Mouse (Mus musculus): ENCODE data around the gene Rbfox1.

Rbfox1 gene

GRCm38 (mm10) chr16:6485631-6486030, 600.5 kb downstream of the Rbfox1 start:
- DNase-seq = no peak

- peak in 1 of 2 experiments; percentile 20 for DNase-seq
Measured at GRCm38 (mm10) chr16:6502219-6502618, 617.1 kb downstream of the Rbfox1 start.

- DNase-seq = peak; percentile 17 to 51
Measured at GRCm38 (mm10) chr16:6503573-6504331, 618.6 kb downstream of the Rbfox1 start.

GRCm38 (mm10) chr16:6508924-6509323, 623.8 kb downstream of the Rbfox1 start:
- DNase-seq = no peak

GRCm38 (mm10) chr16:6519474-6519873, 634.3 kb downstream of the Rbfox1 start:
- DNase-seq = no peak

GRCm38 (mm10) chr16:6525507-6526170, 640.5 kb downstream of the Rbfox1 start:
- DNase-seq = no peak

GRCm38 (mm10) chr16:6531459-6531858, 646.3 kb downstream of the Rbfox1 start:
- DNase-seq = no peak

- DNase-seq = no peak
Measured at GRCm38 (mm10) chr16:6532077-6532995, 647.2 kb downstream of the Rbfox1 start.

- no peak for DNase-seq
Measured at GRCm38 (mm10) chr16:6555776-6556175, 670.6 kb downstream of the Rbfox1 start.

- no peak for DNase-seq
Measured at GRCm38 (mm10) chr16:6557726-6558125, 672.6 kb downstream of the Rbfox1 start.

- DNase-seq = no peak
Measured at GRCm38 (mm10) chr16:6584700-6585099, 699.5 kb downstream of the Rbfox1 start.

GRCm38 (mm10) chr16:6585204-6585603, 700.0 kb downstream of the Rbfox1 start:
- DNase-seq = no peak

- no peak for DNase-seq
Measured at GRCm38 (mm10) chr16:6616526-6616925, 731.4 kb downstream of the Rbfox1 start.

- no peak for DNase-seq
Measured at GRCm38 (mm10) chr16:6640330-6640729, 755.2 kb downstream of the Rbfox1 start.

- DNase-seq = no peak
Measured at GRCm38 (mm10) chr16:6646941-6647340, 761.8 kb downstream of the Rbfox1 start.

GRCm38 (mm10) chr16:6648753-6649152, 763.6 kb downstream of the Rbfox1 start:
- DNase-seq = no peak

GRCm38 (mm10) chr16:6658594-6658993, 773.4 kb downstream of the Rbfox1 start:
- no peak for DNase-seq

GRCm38 (mm10) chr16:6686076-6686757, 801.1 kb downstream of the Rbfox1 start:
- no peak for DNase-seq

- DNase-seq = no peak
Measured at GRCm38 (mm10) chr16:6704847-6705246, 819.7 kb downstream of the Rbfox1 start.

- no peak for DNase-seq
Measured at GRCm38 (mm10) chr16:6712341-6712740, 827.2 kb downstream of the Rbfox1 start.

GRCm38 (mm10) chr16:6715245-6715644, 830.1 kb downstream of the Rbfox1 start:
- DNase-seq = no peak

- peak in 1 of 2 experiments; percentile 0 for DNase-seq
Measured at GRCm38 (mm10) chr16:6716214-6716911, 831.2 kb downstream of the Rbfox1 start.

Measured in kidney, adult 8-10 months (tissue).